Mouse (Mus musculus) stomach, postnatal 0 days (tissue): ENCODE results near the gene Rhcg.

ENCODE experiments used
- CTCF ChIP-seq: IDR thresholded peaks from 2 replicates; pipeline ENCODE4 v1.5.1; 2016; ENCODE audit warnings: antibody characterized with exemption, low read depth, mild to moderate bottlenecking, moderate library complexity
- EP300 ChIP-seq: optimal IDR thresholded peaks from 2 replicates; pipeline ENCODE3; 2016; ENCODE audit warnings: antibody characterized with exemption

- no peak for TF ChIP-seq CTCF
- TF ChIP-seq EP300 = no peak
Measured at GRCm38 (mm10) chr7:79615008-79615407, 2.4 kb downstream of the Rhcg start.
